Mouse (Mus musculus) MN1 (cell line): ENCODE data around the gene Nbas.

Experiments
- DNase-seq: peaks from one replicate; pipeline ENCODE4 v3.0.0-alpha.2; 2016; ENCODE audit warnings: low spot score

Nbas gene

DNA sequence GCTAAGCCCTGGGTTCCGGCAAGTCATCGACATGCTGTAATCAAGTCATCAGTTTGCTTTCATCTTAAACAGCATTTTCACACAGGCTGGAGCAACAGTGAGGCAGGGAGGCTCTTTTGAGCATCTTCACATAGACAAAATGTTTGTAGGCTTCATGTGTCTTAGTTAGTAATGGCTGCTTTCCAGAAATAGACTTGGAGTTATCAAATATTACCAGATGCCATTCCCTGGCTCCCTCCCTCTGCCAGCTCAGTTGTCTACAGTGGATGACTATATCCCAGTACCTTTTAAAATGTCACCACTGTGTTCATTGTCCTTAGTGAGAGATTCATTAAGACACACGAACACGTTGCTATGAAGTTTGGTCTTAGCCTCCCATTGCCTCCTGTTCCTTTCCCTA is 270.2 kb downstream of the Nbas start:
- no peak for DNase-seq

DNA sequence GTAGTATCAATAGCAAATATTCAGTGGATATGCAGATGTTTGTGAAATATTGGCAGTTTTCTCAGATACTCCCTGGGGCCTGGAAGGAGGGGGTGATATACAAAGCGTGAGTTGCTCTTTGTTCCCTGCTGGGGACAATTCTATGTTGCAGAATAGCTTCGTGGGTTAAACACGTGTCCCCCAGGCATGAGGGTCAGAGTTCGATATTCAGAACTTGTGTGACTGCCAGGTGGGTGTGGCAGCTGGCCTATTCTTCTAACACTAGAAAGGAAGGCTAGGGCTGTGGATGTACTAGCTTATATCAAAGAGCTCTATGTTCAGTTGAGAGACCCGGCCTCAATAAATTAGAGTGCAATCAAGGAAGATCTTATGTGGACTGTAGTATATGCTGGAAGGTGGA is 274.9 kb downstream of the Nbas start:
- DNase-seq = no peak

DNA sequence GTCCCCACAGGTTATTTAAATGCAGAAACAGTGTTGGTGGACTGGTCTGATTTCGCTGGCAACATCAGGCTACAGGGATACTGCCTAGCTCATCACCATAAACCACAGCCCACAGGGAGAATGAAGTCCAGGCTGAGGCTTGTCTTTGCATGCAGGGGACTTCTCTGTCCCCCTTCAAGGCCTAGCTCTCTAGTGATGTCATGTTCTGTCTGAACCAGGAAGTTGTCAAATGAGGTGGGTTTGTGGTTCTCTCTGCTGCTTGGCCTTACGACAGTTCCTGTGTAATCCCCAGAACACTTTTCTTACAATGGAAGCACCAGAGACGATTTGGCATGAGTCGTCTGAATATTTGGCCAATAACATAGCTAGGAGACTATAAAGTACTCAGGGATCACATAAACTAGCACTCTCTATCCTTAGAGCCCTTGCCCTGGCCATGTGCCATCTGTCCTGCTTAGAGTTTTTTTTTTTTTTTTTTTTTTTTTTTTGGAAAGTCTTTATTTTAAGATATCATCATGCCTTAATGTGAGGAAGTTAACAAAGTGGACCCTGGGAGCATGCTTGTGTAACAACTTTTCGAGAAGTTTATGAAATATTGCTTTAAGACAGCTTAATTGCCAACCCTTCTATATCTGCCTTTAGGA is 294.8 kb downstream of the Nbas start:
- no peak for DNase-seq

DNA sequence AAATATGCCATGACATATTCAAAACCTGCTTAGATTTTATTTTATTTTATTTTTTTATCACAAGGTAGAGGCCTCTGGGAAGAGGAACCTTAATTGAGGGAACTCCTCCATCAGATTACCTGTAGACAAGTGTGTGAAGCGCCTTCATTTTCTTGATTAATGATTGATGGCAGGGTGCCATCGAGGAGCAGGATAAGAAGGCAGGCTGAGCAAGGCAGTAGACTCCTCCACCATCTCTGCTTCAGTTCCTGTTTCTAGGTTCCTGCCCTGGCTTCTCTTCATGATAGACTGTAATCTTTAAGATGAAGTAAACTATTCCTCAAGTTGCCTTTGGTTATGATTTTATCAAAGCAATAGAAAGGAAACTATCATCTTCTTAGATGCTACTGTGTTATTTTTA is 295.4 kb downstream of the Nbas start:
- no peak for DNase-seq

DNA sequence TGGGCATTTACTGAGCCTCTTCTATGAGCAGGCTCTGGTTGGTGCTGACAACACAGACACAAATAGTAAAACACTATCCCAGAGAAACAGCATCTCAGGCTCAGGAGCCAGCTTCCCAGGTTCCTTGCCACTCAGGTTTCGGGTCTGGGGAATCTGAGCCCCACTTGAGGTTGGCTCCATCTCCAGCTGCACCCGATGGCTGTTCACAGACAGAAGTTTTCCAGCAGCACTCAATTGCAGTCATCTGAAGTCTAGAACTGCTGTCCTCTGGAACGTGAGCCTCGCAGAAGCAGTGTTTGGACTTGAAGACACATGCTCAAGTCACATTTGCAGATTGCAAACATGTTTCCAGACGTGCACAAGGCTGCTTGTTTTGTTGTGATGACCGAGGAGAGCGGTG is 297.5 kb downstream of the Nbas start:
- no peak for DNase-seq

DNA sequence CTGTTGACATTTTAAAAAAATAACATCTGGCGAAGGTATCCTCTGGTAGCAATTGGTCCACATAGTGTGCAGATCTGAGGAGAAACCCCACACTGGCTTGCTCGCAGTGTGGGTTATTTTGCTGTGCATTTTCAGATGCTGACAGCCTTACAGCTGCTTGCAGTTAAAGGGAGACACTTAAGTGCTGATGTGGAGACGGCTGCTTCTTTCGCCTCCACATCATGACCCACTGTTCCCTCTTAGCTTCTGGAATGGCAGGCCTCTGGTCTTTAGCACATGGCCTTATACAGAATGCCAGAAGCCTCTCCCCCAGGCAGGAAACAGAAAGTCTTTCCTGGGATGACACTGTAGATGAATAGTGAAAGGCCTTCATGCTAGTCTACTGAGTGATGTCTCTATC is 306.2 kb downstream of the Nbas start:
- no peak for DNase-seq

DNA sequence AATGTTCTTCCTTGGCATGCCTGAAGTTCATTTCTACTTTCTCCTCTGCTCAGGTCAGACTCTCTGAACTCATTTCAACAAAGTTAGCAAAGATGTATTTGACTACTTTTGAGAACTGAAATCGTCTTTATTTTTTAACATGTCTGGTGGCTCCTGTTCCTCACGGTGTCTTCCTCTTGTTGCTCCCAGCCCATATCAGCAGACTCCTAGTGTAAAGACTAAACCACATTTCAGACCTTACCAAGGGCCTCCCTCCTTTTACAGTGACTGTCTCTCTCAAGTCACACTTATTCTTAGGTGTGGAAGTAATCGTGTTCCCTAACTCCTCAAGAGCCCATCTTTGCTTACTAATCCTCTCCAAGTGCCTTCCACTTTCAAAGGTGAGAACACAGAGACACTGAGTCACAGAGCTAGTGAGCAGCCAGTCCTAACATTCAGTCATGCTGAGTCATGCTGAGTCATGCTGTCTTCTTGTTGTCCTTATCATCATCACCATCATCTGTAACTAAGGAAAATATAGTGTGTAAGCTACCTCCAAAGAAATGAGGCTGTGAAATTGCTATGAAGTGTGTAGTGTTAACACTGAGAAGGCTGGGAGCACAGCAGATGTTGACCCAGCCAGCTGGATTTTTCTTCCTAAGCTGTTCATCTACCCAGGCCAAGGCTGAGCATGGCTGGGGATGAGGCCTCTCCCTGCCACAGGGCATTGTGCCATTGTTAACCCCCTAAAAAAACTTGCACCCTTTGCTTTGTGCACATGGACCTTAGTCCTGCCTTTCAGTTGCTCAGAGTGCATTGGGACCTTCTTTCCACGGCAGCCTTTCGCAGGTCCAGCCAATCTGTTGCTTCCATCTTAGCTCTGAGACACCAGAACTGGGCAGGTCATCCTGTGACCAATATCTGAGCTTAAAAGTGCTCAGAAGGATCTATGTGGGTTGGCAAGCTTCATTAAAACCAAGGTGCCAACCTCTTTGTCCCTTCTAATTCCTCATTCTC is 307.0 kb downstream of the Nbas start:
- peak; percentile 42 for DNase-seq

DNA sequence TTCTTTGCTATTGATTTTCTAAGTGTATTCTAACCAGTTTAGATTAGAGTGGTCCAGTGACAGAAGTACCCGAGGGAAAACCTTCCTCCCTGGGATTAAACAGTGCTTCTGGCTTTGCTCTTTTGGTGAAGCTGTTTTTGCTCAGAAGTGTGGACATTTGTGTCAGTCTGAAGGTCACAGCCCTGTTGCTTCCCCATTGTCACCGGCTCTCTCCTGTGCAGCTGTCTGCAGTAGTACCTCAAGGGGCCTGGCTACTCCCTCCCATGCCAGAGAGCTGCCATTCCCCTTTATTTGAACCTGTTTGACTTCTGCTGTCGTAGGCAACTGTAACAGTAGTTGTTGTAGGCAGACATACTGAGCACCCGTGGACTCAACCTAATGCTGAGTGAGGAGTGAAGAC is 307.8 kb downstream of the Nbas start:
- DNase-seq = no peak

DNA sequence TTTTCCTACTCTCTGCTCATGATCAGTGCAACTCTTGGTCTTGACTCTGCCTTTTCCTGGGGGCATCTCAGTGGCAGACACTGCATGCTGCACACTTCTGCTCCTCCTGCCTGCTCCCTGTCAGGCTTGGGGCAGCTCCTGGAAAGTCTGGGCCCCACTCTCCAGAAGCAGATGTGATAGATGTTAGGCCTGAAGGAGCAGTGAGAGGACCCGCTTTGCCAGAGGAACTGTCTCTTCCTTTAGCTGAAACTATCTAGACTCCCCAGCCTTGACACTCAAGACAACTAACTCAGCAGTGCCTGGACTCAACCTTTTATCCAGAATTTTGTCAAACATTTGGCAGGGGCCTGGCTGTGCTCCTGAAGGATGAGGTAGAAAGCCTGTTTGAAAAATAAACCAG is 311.9 kb downstream of the Nbas start:
- DNase-seq = no peak

DNA sequence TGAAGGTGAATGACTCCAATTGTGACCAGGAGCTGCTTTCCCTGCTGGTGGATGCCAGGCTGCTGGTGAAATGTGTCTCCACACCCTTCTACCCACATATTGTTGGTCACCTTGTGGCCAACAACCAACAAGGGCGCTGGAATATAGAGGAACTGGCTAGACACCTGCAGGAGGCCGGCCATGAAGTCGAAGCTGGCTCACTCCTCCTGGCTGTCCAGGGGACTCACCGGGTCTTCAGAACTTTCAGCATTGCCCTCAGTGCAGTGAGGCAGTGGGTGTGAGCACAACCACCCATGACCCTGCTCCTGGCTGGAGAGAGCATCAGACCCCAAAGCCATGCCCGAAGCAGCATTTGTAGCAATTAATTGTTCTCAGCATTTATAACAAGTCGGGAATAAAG is 314.5 kb downstream of the Nbas start:
- no peak for DNase-seq

DNA sequence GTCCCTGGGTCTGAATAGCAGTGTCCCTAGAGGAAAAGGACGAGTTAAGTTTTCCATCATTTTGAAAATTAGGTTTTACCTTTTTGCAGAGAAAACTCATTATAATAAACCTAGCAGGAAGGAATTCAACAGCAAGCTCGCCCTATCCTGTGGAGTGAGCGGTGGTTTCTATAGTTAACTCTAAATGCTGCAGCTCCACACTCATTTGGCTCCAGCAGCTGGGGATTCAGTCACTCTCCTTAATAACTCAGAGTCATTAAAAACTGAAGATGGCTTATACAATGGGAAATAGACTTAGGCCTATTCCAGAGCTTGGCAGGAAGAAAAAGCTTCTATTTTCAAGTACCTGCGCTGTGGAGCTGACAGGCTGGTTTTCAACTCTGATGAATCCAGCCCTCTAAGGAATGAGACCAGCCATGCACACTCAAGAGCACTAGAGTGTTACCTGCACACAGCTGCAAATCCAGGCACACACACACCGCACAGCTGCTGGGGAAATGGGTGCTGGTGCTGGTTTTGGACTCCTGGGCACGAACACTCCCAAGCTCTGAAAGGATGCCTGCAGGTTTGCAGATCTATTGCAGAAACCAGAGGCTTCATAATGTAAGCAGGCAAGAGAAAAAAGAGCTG is 316.7 kb downstream of the Nbas start:
- DNase-seq = no peak

DNA sequence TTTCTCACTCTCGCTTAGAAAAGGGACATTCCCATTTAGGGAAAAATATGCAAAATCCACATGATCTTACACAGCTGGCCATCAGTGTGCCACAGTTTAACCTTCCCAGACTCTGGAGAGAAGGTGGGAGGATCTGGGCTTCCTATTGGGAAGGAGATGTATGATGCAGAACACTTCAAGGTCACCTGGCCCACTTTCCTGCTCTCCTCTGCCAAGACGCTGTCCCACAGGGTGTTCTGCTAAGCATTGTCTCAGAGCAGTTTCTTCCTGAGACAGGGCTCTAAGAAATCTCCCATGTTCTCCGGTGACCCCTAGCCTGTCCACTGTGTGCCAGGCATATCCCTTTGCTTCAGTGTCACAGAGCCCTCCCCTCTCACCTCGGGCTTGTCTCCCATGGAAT is 318.7 kb downstream of the Nbas start:
- DNase-seq = no peak

DNA sequence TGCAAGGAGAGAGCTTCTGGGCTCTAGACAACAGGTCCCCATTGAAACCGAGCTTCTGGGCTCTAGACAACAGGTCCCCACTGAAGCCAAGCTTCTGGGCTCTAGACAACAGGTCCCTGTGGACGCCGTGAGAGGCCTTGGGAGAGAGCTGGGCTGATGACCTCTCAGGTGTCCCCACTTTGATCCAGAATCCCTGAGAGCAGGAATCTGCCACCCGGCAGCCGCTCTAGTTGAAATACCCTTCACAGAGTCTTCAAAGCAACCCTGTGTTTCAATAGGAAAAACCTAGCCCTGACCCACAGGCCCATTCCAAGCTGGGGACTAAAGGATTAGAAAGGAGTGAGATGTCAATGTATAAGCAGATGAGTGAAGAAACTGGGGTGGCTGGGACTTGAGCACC is 320.1 kb downstream of the Nbas start:
- DNase-seq = no peak

DNA sequence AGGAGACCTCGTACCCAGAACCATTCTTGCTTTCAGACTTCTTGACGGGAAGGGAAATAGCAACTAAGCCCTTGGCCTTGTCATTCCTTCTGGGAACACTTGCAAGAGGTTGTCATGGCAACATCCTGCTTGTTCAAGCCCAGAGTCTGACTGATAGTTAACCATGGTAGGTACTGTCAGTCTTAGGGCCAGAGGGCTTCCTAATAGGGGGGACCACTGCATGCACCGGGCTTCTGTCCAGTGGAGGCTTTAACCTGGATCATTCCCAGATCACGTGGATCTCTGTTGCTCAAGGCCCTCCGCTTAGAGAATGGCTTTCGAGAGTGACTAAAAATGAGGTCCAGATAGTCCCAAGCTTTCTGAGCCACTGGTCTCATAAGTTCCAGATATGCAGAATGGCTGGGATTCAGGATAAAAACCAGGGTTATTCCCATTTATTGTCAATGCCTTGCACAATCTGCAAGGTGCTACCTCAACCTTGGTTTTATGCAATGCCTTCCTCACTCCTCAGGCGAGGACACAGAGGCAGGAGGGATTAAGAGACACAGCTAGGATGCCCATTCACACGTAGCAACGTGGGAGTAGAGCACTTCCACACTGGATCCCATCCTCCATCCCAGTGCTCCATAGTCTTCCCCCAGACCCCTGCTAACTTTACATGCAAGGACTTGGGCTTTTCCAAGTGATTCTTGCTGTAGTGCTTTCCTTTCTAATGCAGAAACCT is 326.0 kb downstream of the Nbas start:
- DNase-seq = no peak

DNA sequence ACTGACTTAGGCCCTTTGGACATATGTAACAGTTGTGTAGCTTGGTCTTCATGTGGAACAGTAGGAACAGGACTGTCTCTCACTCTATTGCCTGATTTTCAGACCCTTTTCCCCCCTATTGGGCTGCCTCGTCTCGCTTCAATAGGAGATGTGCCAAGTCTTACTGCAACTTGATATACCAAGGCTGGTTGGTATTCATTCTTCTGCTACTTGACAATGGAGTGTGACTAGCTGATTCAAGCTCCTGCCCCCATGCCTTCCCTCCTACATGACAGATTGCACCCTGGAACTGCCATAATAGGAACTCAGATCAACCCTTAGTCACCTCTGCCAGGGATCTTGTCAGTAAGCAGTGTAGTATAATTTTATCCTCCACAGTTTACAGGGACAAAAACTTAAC is 328.1 kb downstream of the Nbas start:
- no peak for DNase-seq

DNA sequence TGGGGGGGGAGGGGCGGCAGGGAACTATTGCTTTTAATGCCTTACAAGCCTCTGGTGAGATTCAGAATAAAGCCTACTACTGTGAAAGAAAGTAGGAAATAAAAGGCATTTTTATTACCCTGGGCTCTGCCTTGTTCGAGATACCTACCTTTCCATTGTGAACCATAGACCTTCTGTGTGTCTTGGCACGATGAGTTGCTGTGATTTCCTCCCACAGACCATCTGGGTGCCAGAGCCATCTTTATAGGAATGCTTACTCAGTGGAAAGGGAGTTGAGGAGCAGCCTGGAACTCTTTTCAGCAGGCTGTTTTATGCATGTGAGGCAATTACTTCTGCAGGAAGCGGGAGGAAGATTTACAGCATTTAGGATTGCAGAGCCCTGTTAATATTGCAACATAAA is 329.6 kb downstream of the Nbas start:
- no peak for DNase-seq

DNA sequence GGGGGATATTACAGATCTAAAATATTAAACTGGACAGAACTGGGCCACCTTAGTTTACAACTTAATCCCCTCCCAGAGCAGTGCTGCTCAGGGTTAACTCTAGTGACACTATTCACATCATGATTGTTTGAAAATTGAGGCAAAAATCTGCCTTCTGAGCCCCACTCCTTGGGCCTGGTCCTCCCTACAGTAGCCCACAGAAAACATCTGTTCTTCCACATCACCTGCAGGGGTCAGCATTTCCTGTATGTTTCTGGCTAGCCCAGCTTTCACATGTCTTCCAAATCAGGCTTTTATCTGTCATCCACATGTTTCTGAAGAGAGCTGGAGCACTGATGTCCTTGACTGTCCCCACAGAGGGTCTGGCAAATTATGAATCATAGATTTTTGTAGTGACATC is 333.5 kb downstream of the Nbas start:
- no peak for DNase-seq

DNA sequence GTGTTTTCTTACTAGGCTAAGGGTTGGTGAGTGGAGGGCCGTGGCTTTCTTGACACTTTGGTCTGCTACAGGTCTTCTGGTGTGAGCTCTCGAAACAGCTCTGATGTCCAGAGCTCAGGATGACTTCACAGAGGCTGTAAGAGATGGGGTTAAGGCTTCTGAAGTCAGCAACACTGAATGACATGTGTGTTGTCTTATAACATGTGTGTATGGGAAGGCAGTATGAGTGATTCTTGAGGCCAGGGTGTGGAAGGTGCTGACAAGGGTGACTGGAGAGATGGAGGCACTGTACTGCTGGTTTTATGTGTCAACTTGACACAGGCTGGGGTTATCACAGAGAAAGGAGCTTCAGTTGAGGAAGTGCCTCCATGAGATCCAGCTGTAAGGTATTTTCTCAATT is 338.1 kb downstream of the Nbas start:
- no peak for DNase-seq

DNA sequence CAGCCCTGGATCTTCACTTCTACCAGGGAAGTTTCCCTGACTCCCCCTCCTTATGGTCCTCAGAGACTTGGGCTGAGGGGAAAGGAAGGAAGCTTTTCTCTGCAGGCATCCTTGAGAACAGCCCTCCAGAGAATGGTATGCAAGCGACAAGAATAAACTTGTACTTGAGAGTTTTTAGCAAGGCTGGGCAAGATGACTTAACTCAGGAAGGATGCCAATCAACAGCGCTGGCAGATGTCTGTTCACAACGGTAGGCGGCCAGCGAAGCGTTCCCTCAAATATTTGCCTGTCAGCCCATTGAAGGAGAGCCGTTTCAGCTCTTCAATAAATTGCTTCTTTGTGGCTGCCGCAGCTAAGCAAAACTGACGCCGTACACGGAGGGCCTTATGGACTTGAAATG is 340.1 kb downstream of the Nbas start:
- no peak for DNase-seq

DNA sequence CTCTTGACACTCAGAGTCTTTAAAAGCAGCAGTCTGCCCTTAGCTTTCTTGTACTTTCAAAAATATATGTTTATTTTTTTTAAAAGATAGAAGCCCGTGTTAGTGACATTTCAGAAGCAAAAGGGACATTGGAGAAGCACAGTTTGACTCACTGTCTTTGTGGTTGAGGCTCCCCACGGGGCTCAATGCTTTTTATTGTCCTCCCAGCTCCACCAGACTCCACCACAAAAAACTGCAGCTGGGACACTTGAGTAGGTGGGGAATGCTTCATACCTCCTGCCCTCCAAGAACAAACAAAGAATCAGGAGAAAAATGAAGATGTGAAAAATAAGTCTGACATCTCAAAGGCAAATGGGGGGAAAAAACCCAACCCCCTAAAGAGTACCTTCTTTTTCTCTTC is 344.1 kb downstream of the Nbas start:
- DNase-seq = no peak

DNA sequence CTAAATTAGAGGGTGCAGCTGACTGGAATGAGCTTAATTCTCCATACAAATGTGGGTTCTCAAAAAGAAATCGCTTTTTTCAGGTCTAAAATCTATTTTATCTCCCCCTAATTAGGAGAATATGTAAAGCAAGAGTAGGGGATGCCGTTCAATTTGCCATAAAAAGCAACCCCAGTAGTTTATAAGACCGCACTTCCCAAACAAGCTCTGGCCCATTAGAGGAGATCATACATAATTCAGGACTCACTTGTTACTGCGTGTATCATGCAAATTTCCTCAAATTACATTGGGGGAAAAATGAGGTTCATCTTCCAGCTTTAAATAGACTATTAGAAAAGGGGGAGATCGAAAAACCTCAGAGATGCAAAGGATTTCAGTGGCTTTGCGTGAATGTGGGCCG is 346.7 kb downstream of the Nbas start:
- no peak for DNase-seq

DNA sequence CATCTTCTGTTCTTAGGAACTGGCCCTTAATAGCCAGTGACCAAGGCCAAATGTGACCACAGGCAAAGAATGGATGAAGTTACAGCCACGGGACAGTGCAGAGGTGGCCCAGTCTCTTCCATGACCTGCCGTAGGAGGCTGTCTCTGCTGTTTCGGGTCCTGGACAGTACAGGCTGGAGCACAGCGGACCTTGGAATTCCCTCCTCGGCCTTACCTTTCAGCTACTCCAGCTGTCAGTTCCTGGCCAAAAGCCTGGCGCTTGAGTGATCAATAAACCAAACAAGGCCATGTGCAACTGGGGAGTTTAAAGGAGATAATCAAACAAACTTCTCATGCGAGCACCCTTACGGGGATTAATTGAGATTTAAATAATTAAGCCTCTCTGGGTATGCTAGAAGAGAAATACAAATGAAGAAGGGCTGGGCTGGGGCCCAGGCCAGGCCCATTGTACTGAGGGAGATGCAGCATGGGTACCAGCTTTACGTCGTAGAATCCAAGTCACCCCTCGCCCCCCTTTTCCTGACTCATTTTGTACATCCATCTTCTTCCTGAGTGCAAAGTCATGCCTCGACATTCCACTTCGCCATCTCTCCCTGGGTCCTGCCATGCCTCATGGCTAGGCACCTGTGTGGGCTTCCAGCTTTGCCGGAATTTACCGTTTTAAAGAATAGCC is 353.4 kb downstream of the Nbas start:
- no peak for DNase-seq
